Mouse (Mus musculus): ENCODE data around the gene Mark3.
"Not testable (repeated sequence)": the region's sequence is repeated elsewhere in the genome, so short reads cannot be mapped to it uniquely, and the experiment has no call there.

Mark3 gene

DNA sequence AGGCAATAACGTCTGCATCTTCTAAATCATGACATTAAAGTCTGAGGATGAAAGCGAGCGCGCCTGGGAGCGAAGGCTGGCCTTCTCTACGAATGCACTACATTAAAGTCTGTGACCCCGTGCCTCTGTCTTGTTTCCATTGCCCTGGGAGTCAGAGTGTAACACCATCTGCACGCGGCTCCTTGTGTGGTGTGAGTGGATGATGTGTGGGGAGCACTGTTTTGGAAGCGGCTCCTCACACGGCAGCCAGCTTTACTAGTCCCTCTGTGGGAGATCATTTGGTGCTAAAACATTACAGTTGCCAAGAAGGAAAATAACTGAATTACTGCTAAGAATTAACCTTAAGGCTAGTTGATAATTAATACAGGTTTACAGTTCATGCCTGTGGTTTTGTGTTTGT, 81.4 kb downstream of the Mark3 start:
- DNase-seq = no peak

DNA sequence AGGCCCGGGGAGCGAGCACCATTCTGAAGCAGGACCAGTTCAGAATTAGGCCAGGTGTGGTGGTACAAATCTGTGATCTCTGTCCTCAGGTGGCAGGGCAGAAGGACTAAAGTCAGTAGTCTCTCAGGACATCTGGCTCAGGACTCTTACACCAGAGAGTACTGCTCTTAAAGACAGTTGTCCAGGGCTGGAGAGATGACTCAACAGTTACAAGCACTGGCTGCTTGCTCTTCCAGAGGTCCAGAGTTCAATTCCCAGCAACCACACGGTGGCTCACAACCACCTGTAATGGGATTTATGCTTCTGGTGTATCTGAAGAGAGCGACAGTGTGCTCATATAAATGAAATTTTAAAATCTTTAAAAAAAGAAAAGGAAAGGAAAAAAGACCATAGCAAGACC, 85.0 kb downstream of the Mark3 start:
- no peak for DNase-seq

DNA sequence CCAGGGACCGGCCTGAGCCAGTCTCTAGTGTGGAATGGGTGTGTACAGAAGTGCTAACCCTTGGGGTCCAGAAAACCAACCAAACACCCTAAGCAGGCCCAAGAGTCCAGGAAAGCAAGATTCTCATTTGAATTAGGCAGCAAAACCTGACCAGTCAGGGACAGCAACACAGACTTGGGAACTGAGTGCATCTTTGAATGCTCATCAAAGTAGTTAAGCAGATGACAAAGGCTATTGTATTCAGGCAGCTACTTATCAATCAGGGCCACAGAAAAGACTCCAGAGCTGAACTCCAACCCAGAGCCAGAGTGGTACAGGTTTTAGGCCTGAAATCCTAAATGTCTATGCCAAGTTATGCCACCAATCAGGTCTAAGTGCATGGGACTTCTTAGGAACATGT, 86.3 kb downstream of the Mark3 start:
- DNase-seq = no peak

- DNase-seq = not testable (repeated sequence)
These were observed 87.2 kb downstream of the Mark3 start for GRCm38 (mm10) chr12:111661554-111661953.

- no peak for DNase-seq
These were observed 89.2 kb downstream of the Mark3 start for GRCm38 (mm10) chr12:111663228-111664143.

- DNase-seq = no peak
These were observed 89.9 kb downstream of the Mark3 start for GRCm38 (mm10) chr12:111664144-111664634.

DNA sequence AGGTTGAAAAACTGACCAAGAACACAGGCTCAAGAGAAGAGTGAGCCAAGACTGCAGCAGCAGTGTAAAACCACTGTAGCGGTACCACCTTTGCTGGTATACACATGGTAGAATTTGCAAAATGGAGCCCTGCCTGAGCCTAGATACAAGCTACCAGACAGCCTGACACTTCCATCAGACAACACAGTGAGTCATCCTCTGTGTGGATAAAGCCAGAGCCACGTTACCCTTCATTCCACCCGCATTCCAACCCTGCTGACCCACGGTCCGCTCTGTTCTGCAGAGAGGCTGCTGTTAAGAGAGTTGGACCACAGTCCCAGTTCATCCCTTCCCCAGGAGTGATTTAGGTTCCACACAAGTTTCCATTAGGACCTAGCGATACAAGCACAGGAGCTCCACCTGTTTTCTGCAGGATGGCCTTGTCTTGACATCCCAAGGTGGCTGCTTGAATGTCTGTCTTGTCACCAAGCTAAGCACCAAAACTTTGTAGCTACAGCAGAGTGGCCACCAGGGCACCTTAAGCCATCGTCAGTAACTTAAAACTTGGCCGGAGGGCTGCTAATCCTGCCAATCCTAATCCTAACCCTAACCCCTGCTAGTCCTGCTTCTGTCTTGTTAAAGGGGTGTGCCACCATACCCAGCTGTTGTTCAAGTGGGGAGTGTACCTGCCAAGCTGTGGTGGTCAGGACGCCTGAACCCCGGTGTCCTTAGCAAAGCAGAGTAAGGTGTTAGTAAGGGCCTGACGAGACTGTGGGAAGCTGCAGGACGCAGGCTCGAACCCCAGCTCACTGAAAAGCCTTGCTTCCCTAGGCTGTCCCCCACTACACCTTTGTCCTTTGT, 90.9 kb downstream of the Mark3 start:
- no peak for DNase-seq

DNA sequence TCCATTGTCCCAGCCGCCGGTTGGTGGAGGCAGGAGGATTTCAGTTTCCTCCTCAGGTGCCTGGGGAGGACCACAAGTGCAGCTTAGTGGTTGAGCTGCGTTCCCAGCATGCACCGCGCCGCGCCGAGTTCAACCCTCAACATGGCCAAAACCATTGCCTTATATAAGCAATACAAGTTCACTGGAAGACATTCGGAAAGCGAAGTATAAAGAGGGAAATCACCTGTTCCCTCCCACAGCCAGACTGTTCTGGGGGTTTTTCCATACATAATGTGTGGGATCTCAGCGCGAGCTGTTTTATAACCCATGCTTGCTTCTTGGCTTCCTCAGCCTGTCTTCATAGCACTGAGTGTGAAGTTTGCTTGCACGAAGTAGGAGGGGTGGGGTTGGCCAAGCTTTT, 92.1 kb downstream of the Mark3 start:
- no peak for DNase-seq

- DNase-seq = no peak
These were observed 93.1 kb downstream of the Mark3 start for GRCm38 (mm10) chr12:111667421-111667820.

DNA sequence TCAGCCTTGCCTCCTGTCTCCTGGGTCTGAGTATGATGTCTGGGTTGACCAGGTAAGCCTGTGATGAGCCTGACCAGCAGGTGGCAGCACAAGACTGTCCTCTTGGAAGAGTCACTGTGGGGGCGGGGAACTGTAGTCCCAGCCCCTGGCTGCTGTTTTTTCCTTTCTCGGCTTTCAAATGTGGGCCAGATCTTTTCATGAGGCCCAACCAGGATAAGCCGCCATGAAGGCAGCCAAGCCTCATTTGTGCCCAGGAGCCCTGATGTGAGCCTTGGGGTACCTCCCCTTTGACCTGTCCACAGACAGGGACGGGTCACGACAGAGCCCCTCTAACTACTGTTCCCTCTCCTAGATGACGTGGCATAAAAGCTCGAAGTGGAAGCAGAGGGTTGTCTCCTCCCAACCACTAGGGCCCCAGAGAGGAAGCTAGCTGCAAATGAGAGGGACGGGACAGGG, 94.2 kb downstream of the Mark3 start:
- peak; percentile 93 for DNase-seq

DNA sequence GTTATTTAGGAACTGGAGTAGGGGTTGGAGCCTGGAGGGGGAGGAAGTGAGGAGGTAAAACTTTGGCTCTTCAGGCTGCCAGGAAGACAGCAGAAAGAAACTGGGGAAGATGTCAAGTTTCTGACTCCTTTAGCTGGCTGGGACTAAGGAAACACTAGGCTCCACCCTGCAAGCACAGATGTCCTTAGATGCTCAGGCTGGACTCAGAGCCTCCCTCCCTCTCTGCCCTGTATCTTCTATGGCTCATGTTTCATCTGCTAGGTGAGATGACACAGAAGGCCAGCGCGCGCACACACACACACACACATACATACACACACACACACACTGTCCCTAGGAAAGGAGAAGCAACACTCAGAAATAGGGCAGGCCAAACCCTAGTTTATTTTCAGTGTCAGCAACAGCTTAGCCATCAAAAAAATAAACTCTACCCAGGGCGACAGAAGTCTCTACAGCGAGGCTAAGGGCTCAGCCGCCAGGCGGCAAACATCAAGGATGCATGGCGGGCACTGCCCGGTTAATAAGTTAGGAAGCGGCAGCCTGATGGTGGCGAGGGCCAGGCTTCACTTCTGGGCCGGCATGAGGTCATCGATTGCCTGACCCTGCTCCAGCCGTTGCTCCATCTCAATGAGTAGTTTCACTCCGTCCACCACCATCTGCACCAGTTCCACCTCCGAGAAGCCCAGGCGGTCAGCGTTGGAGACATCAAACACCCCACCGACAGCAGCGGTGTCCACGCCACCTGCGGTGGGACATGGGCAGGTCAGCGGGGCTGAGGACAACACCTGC, 94.9 kb downstream of the Mark3 start:
- DNase-seq = no peak

DNA sequence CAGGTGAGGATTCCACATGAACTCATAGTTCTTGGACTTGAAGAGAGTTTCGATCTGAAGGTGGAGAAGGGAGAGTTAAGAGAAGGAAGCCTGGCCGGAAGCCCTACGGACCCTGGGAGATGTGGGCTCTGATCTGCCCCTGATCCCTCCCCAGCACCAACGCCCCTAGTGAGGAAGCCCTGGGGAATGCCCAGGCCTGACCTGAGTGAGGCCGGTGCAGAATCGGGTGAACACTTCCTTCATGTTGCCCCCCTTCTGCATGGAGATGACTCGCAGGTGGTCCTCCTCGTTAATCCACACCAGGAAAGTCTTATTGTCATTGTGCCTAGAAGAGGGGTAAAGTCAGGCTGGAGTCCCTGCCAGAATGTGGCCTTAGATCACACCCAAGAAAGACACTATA, 95.6 kb downstream of the Mark3 start:
- no peak for DNase-seq

- no peak for DNase-seq
These were observed 96.1 kb downstream of the Mark3 start for GRCm38 (mm10) chr12:111670371-111670971.

GRCm38 (mm10) chr12:111670976-111671375, 96.7 kb downstream of the Mark3 start:
- DNase-seq = no peak

GRCm38 (mm10) chr12:111671431-111671902, 97.1 kb downstream of the Mark3 start:
- DNase-seq = no peak

GRCm38 (mm10) chr12:111672176-111672575, 97.9 kb downstream of the Mark3 start, which contains the start of gene Ckb:
Gene Ckb (minus strand): TSS chr12:111672338.
- DNase-seq = peak; percentile 58

- DNase-seq = no peak
These were observed 98.3 kb downstream of the Mark3 start for GRCm38 (mm10) chr12:111672581-111672980.

DNA sequence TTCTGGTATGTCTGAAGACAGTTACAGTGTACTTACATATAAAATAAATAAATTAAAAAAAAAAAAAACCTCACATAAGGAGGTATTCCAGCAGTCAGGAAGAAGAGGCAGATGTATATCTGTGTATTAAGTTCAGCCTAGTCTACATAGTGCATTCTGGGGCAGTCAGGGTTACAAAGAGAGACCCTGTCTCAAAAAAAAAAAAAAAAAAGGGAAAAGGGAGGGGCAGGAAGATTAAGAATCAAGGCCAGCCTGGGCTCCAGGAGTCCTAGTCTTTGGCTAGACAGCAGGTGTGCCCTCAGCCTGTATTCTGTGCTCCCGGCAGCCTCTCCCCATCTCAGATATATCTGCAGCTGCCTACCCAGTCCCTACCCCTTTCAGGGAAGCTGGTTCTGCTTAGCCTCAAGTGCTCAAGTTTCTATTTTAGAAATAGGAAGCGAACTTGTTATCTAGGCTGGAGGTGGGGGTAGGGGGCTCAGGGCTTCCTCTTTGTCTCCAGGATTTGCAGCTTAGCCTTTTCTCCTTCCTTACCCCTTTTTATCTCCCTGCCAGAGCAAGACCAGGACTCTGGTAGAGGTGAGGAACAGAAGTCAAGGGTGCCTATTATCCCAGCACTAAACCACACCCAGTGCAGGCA, 100.6 kb downstream of the Mark3 start:
- DNase-seq = no peak

- DNase-seq = no peak
These were observed 101.7 kb downstream of the Mark3 start for GRCm38 (mm10) chr12:111675797-111676580.

DNA sequence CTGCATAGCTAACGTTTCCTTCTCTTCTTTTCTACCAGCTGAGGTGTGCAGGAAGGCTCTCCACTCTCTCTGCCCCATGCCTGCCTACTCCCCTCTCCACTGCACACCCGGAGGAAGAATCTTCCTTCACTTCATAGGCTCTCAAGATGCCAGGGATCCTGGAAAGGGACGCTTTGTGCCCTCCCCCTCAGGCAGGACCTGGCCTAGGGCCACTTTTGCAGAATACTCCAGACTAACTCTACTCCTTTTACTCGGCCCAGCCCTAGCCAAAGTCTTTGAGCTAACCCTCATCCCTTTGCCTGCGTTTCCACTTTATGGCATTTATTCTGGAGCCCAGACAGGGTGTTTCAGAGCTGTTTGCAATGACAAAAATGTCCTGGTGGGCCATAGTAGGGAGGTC, 103.1 kb downstream of the Mark3 start:
- no peak for DNase-seq

Measured in liver (tissue).